Mouse (Mus musculus) cerebellum, adult 18-20 months (tissue): ENCODE measurements at regions not wholly inside any gene's neighbourhood (a gene's known extent, or its start where the extent isn't known, plus 50 kb on each side); places are given as distances from the start of the nearest gene placed in this dataset.

Experiments used
- DNase-seq, 2 experiments: peaks; one replicate each; pipeline ENCODE4 v3.0.0; 2021

DNA sequence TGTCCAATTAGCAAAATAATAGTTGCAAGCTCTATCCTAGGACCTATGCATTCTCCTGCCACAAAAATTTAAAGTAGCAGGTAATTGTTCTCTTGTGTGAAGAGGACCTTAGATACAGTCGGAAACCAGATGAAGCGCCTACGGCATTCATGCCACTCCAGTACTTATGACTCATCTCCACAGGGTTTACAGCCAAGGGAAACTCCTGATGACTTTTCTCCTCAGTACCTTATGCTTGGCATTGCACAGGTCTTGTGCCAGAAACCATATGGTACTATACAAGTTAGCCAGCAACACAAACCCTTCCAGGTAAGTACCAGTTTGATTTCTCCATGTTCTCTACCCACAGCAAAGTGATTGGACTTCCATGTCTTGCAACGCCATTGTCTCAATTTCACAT, 606.3 kb upstream of the Dmac1 start:
- peak; percentile 16 to 37 for DNase-seq

DNA sequence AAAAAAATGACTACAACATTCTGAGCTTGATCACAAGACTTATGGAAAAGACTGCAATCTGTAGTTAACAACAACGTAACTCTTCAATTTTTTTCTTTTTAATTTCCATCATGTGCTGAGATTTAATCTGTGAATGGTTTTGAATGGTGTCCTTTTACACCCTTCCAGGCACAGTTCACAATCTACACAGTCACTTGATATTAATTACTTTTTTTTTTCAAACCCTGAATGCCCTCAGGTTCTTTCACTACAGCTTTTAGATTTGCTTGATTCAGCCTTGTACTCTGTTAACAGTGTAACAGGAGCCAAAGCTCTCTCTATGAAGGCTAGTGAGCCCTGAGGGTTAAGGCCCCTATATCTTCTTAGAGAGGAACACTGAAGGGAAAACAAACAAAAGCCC, 591.7 kb upstream of the Dmac1 start:
- DNase-seq = no peak

DNA sequence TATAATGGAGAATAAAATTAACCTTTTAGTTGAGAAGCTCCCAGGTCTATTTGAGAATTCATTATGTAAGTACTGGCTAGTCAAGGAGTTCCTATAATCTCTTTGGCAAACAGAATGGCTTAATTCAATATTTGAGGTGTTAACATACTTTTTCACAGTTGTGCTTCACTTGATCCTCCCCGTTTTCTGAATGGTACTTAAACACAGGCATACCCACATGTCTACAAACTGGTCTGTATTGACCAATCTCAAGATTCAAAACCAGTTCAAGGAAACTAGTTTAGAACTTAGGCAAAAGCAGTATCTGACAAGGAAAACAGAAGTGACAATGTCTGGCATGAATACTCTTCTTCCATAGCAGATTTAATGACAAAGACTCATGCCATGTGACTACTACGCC, 583.0 kb upstream of the Dmac1 start:
- no peak for DNase-seq

DNA sequence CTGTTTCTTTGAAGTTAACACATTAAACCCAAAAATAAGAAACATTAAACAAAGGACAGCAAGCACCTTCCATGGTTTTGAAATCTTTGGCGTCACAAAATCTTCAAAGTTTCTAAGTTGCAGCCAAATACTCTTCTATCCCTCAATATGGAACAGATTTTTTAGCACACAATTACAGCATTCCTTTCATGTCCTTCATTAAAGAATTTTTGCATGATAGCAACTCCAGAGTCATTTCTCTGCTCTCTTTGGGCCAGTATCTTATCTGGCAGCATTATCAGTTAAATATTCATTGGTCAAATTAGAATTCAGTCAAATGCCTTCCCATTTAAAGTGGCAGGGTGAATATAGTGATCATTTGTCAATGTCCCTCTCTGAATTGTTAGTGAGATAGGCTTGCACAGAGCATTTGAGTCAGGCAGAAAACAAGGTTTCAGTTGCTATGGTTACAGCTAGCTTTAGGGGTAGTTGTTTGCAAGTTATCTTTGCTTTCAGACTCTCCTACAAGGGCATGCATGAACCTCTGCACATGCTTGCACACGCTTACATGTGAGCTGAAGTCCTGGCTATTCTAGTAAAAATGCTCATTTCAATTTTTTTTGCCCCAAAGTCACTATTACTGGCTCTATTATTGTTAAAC, 579.8 kb upstream of the Dmac1 start:
- DNase-seq = no peak

DNA sequence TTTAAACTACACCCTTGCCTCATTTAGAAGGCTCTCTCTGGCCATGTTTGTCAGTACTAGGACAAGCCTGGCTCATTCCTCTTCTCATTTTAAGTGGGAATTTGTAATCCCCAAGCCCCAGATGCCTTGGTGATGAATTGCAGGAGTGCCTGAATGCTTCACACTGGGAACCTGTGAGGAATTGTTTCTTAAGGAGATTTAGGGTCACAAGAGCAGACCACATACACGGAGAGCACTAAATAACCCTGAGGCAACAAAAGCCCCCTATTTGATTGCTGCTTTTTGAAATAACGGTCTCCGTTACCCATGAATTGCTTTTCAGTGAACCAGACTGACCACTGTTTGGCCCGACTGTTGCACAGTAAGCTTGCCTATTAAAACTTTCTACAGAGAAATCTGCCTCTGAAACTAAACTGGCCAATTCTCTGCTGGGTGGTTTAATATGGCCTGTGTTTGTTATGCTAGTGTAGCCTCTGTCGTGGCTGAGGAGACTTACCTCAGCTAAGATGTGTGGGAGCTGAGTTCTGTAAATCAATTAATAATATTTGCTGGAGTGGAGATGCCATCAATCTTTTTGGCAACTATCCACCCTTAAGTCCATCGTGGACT, 577.7 kb upstream of the Dmac1 start:
- DNase-seq = no peak

DNA sequence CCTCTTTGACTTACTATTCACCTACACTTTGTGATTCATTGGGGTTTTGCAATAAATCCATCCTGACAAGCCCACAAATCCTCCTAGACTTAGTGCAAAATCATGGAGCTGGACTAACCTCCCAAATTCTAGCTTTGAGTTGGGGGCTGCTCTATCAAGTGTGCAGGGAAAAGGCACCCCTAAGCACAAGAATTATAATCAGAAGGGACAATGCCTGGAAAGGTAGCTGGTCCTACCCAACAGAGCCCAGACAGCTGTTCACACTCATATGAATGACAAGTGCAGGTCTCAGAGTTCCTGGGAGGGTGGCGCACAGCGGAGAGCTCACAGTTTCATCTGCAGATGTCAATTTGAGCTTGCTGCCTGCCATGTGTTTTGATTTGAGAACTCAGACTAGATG, 572.2 kb upstream of the Dmac1 start:
- no peak for DNase-seq

DNA sequence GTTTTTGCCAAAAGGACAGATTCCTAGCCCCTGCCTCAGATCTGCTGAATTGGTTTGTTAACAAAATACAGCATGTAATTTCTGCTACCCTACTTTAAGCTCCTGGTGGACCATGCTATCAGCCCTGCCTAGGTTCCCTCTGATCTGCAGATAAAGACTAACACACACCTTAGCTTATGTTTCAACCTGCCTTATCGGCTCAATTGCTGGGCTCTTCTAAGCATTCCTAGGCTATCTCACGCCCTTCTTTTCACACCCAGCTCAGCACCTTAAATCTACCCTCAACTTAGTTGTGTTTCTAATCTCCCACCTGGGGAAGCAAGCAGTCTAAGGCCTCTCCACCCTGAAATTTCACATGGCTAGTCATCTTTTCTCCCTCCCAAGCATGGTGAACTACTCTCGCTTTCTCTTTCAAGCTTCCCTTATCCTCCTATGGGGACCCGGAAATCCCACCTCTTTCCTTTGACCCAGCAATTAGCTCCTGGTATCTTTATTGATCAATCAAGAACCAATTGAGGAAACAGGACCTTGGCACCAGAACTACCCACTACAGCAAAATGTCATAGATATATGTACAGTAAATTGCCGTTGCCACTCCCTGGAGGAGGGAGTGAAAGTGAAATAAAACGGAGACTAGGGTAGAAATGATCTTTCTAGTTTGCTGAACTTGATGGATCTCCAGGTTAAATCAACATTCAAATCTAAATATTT, 569.7 kb upstream of the Dmac1 start:
- DNase-seq = no peak

DNA sequence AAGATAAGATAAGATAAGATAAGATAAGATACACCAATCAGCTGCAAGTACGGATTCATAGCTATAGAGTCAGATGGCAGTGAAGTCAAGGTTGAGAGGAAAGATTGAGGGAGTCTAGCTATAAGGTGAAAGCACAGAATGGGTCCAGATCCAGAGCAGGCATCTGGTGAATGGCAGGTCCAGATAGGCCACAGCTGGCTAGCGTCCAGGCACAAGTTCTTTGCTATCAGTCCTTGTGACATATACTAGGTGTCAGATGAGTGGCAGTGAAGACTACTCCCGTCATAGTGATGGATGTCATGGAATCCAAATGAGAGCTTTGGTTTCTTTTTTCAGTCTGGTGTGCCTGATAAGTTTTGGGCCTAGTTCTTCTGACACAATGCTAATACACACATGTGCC, 566.9 kb upstream of the Dmac1 start:
- DNase-seq = no peak

DNA sequence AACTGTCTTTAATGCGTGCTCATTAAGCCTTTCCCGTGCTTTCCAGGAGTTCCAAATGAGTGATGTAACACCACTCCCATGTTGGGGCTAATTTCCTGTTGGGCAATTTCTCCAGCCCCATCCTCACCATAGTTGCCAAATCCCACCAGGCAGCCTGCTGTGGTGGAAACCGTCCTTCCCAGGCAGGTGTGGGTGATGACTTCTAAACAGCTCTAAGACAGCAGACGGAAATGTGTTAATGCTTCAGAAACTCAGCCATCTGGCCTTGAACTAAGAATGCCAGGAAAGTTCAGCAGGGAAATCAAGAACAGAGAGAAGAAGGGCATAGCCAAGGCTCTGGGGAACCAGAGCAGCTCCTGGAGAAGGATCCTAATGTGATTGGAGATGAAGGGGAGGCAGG, 560.5 kb upstream of the Dmac1 start:
- DNase-seq = no peak

DNA sequence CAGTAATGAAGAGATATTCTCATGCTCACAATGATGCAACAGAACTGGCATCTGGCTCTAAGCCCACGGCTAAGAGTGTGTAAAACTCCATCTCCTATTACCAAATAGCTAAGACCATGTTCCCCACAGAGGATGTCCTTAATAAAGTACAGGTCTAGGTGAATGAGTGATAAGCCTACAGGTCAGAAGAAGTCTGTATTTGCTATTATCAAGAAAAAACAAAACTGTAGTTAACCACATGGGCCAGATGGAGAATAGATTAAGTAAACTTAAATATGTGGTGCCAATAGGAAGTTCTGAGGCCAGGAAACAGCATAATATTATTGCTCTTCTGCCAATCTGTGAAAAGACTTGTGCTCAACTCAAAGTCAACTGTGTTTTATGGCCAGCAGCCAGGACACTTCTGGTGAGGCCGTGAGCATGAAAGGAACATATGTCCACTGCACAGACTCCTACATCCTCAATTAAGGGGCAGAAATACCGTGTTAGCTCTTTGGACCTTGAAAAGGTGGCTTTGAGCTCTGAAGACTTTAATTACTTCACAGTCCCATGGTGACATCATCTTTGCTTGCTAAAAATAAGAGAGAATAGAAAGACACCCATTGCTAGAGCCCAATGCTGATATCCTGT, 549.1 kb upstream of the Dmac1 start:
- peak; percentile 20 to 27 for DNase-seq

DNA sequence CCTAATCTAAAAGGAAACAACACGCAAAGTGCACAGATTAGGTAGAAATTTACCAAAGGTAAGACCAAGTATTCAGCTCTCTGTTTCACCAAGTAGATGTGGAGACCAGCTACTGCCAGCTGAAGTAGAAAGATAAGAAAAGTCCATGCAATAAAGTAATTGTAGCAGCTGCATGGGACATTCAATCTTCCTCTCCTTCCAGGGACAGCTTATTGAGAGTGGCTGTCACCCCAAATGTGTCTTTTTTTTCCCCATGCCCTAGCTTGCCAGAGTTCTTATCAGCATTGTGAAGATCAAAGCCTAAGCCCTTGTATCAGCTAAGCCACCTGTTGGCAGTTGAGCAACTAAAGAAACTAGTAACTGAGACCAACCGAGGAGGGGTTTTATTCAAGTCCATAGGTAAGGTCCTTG, 541.1 kb upstream of the Dmac1 start:
- no peak for DNase-seq

DNA sequence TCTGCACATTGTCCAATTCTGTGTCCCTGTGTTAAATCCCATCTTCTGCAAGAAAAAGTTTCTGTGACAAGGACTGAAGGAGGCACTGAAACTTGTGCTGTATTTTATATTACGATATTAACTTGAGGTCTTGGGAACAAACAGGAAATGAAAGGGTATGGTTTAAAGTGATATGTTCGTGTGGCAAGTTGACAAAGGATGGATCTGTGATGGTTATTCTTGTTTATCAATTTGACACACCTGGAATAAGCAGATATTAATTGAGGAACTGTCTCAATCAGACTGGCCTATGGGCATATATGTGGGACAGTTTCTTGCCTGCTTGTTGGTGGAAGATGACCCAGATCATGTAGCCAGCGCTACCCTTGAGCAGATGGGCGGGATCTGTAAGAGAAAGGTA, 537.9 kb upstream of the Dmac1 start:
- DNase-seq = no peak

DNA sequence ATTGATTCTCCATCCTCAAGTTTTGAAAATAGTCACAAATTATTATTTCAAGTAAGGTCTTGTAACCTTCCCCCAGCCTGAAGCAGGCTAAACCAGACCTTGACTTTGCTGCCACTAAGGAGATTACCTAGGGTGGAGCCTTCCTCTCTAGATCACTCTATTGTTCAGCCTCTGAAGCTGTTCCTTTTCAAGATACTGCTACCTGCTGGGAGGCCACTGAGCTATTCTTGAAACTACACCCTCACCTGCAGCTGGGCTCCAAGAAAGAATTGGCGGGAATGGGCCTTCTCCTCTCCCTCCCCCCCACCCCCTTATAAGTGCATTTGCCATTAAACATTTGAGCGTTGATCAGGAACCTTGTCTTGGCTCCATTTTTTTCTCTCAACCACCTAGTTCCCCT, 534.2 kb upstream of the Dmac1 start:
- no peak for DNase-seq

DNA sequence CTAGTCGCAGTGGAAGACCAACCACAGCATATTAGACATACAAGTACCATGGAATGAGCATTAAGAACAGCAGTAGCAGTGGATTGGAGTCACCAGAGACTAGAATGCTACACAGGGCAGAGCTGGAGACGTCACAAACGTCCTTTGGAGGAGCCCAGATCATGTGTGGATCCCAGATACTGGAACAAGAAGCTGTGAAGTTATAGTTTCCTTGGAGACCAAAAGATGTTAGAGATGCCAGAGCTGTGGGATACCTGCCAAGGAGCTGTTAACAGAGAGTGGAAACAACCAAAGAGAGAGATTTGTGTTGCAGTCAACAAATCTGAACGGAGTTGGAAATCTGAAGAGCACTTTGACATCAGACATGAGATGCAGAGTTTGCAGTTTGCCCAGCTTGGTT, 523.8 kb upstream of the Dmac1 start:
- DNase-seq = no peak

DNA sequence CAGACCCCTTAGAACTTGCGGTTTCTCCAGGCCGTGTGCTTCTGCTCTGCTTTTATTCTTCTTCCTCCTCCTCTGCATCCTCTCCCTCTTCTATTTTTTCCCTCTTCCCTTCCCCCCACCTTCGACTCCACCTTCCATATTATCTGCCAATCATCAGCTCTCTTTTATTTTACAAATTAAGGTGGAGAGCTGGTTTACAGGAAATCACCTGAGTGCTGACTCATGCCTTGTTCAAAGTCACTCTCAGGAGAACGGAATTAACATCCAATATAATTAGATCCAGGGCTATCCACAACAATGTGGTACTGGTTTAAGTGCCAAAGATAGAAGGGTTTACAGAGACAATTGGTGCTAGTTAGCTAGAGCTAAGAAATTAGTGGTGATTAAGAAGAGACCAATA, 523.1 kb upstream of the Dmac1 start:
- DNase-seq = no peak

DNA sequence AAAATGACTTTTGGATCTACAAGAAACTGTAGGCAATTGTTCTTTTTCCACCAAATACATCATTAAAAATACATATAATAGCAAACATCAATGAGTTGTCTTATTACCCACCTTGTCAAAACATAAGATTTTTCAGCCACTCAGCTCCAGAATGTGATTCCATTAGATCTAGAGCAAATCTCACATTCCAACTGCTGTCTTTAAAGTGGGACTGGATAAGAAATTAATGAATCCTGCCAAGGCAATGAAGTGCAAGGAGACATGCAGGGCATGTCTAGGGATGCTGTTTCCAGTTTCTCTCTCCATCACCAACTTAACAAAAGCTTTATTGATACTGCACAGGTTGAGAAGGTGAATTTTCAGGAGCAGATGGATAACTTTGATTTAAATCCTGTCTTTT, 513.7 kb upstream of the Dmac1 start:
- no peak for DNase-seq

DNA sequence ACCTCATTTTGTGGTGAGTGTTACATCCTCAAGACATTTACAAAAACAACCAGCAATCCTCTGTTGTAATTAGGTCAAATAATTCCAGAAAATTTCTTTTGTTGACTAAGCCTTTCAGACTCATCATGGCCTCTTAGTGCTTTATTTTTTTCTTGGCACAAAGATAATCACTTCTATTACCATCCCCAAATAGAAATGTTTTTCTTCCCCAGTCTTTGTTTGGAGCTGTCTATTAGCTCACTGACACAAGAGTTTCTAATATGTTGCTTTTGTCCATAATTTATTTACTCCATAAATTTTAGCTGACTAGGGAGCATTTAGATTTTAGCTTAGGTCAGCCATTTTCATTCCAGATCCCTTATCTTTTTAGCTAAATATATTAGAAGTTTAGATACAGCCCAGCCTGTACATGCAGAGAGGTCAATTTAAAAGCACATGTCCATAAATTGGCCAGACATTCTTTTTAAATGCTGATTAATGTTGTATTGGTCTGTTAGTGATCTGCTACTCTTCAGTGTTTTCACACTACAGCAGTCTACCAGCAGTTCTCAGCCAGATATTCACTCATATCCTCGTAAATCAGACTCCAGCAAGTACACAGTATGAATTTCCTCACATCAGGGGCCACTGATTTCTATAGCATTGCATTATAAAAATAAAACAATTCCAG, 513.0 kb upstream of the Dmac1 start:
- no peak for DNase-seq

DNA sequence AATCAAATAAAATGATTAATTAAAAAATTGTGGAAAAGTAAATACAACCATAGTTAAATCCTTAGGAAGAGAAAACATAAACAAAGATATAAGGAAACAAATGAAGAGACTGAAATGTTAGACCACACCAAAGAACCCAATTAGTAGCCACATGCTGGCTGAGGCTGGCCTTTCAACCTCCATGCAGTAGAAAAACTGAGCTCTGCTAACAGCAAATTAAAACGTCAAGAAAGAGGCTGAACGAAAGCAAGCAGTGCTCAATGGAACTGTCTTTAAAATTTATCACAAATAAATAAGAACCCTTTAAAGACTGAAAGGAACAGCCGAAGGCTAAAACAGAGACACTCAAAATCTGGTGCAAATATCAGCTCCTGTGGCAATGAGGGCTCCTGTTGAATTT, 509.3 kb upstream of the Dmac1 start:
- no peak for DNase-seq

DNA sequence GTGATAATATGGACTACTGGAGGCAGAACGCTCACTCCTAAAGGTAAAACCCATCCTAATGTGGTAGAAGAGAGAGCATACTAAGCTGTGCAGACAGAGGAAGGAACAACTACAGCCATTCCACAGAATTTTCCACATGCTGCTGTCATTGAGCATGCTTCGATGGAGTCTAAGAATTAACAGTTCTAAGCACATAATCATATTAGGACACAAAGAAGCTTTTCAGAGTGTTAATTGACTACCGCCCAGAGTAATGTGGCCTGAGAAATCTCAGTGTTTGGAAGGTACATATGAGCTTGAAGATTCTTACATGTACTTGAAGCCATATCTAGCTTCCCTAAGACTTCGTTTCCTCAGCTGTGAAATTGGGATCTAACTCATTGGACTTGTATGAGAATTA, 508.3 kb upstream of the Dmac1 start:
- no peak for DNase-seq

DNA sequence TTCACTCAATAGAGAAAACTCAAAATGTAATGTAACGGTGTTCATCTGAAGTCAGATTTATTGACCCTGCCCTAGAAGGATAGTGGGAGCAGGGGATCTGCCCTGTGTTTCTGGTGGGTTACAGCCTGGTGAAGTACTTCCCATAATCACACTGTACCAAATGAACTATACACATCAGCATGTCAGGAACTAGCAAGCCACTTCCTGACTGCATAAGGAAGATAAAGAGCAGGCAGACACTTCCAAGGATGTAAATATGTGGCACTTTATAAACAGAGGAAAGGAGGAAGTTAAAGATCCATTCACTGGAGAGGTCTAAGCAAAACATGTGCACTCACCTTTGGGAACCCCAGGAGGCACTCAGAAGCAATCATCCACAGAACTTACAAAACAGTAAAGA, 501.4 kb upstream of the Dmac1 start:
- no peak for DNase-seq

DNA sequence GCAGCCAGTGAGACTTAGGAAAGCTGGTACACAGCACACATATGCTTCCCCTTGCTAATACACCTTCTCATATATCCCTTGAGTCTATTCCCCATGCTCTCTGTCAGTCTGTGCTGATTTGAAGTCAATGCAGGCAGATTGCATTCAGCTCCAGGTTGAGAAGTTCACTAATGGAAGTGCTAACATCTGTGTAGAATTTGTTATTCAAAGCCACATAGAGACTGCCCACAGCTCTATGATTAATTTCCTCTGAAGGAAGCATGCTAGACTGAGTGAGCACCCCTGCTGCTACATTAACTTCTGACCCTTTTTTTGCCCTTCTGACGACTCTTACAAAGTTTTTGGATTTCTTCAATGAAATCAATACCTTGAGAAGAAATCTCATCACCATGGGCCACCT, 486.0 kb upstream of the Dmac1 start:
- DNase-seq = no peak

DNA sequence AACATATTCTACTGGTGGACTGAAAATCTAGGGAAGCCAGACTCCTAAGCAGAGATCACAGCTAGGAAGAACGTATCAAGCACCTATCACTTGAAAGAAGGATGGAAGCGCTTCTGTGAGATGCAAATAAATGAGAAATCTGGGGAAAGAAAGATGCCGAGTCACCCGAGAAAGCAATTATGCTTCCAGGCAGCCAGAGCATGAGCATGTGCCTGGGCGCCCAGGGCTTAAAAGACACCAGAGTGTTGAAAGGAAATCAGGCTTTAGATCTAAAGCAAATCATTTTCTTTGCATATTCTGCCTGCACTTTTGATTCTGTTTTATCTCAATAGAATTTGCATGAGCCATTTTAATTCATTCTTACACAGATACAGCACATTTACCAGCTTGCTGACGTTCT, 466.5 kb upstream of the Dmac1 start:
- DNase-seq = no peak

DNA sequence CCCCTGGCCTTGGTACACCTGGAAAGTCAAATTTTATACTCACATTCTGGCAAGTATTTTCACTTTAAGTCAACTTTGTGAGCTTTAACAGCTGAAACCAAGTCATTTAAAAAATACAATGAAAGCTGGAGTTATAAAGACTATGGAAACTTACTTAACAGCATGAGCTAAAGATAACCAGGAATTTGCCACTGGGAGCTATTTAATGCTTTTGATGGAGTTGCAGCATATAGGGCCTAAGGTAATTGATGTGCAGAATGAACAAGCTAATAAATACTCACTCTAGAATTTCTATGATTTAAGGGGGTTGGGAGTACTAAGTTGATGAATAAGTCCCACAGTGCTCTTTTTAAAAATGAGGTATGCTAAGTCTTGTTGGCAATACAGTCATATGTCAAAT, 463.5 kb upstream of the Dmac1 start:
- DNase-seq = no peak
